Mouse (Mus musculus) hindbrain, embryonic 10.5 days (tissue): Measurements from ENCODE around the gene Sult6b2. TPM values are rescaled to one million over a fixed set of nuclear protein-coding genes. Genes with fewer than 3 reads are reported as not detected.

Source experiments
- DNase-seq: peaks from one replicate; pipeline ENCODE4 v3.0.0-alpha.2; 2017; ENCODE audit warnings: low spot score
- H3K27ac ChIP-seq: fragments of 300-500 bp; sonication (generic); 2 replicates; pipeline ENCODE4 v1.5.1; 2016; ENCODE audit warnings: mild to moderate bottlenecking, moderate library complexity
- H3K27me3 ChIP-seq: fragments of 300-500 bp; sonication (generic); 2 replicates; pipeline ENCODE4 v1.6.1; 2016; ENCODE audit warnings: mild to moderate bottlenecking; ENCODE audit not compliant: poor library complexity, insufficient read depth, severe bottlenecking
- H3K36me3 ChIP-seq: fragments of 300-500 bp; sonication (generic); 2 replicates; pipeline ENCODE4 v1.6.1; 2016; ENCODE audit warnings: mild to moderate bottlenecking, moderate library complexity
- H3K4me1 ChIP-seq: fragments of 300-500 bp; sonication (generic); replicated peaks from 2 replicates; pipeline ENCODE4 v1.6.1; 2016; ENCODE audit warnings: mild to moderate bottlenecking
- H3K4me3 ChIP-seq: fragments of 300-500 bp; sonication (generic); 2 replicates; pipeline ENCODE4 v1.5.1; 2016; ENCODE audit warnings: mild to moderate bottlenecking, moderate library complexity
- H3K9me3 ChIP-seq: fragments of 300-500 bp; sonication (generic); 2 replicates; pipeline ENCODE4 v1.6.1; 2016; ENCODE audit warnings: mild to moderate bottlenecking, moderate library complexity
- WGBS: fragments of 180-500 bp; shearing (Covaris S2); methylation state at CpG from one replicate; pipeline ENCODE4 v1.1.7; 2016; 5-methylcytosine and 5-hydroxymethylcytosine counted together
- polyA plus RNA-seq: library from polyadenylated mRNA; unstranded; fragments of >200 nt; fragmentation: Nextera tagmentation; extraction: Ambion mirVana; gene quantifications from 2 replicates; pipeline ENCODE4 v1.2.1, GENCODE M21; 2016

The Sult6b2 gene
- polyA plus RNA-seq, 1 experiment from 2014 or later = 0.07 TPM

DNA sequence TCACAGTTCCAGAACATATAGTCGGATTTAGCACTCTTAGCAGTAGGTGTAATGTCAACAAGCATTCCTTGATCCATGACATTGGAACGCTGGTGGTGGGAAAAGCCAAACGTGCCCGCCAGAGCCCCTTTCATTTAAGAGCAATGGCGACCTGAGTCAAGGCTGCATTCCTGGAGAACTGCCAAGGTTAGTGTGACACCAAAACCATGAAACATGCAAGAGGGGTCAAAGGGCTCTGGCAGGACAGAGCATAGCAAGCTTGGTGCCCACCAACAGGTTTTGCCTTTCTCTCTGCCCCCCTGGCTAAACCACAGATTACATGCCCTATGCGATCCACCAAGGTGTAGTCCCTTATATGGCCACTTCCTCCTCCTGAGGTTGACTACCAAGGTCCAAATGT lies 65.7 kb downstream of the Sult6b2 start:
- H3K27ac ChIP-seq = no peak overlapping the region
- H3K36me3 ChIP-seq = no peaks in the 10 kb centered on the region
- no peak for DNase-seq
- no peak overlapping the region for H3K4me3 ChIP-seq
- no peaks in the 10 kb centered on the region for H3K4me1 ChIP-seq
- no peaks in the 10 kb centered on the region for H3K9me3 ChIP-seq
- H3K27me3 ChIP-seq = no peaks in the 10 kb centered on the region
- WGBS = 88% methylated on average over 6 of the region's 6 CpGs

DNA sequence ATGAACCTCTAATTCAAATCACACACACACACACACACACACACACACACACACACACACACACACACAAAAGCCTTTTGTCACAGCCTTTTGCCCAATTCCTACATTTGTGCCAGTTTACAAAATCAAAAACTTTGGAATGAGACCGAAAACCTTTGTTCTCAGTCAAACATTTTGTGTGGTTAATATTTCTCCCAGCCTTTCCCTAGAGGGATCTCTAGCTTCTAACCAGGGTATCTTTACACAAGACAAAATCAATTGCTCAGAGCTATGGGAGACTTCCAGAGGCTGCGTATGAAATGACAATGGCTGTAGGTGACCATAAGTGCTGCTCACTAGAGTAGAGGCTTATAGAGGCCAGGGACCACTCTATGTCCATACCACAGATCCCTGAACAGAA lies 66.1 kb downstream of the Sult6b2 start:
- Histone ChIP-seq H3K36me3 (no peaks in the 10 kb centered on the region), H3K27ac (no peak overlapping the region), H3K27me3 (no peaks in the 10 kb centered on the region), H3K9me3 (no peaks in the 10 kb centered on the region), H3K4me1 (no peaks in the 10 kb centered on the region), H3K4me3 (no peak overlapping the region)
- WGBS = 96% methylated on average over 2 of the region's 2 CpGs
- DNase-seq = no peak

DNA sequence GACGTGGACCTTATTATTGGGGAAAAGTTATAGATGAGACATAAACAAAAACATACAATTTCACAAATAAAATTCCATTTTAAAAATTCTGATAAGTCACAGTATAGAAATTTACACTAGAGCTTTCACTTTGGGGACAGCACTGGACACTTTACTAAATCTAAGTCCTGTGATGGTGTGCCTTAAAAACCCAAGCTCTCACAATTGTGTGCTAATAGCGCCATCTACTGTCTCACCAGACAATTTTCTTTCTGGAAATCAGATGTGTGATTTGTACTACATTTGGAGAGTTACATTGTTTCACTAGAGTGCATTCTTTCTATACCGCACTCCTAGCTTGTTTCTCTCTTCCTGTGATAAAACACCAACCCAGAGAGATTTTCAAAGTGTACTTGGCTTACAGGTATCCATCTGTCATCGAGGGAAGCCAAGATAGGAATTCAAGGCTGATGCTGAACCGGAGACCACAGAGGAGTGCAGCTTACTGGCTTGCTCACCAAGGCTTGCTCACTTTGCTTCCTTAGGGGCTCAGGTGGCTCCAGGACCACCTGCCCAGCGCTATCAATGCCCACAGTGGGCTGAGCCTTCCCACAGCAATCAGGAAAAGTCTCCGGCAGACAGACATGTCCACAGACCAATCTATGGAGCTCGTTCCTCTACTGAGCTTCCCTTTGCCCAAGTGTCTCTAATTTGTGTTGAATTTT lies 68.8 kb downstream of the Sult6b2 start:
- no peaks in the 10 kb centered on the region for H3K27me3 ChIP-seq
- no peak overlapping the region for H3K27ac ChIP-seq
- DNase-seq = no peak
- H3K36me3 ChIP-seq = no peaks in the 10 kb centered on the region
- no peaks in the 10 kb centered on the region for H3K9me3 ChIP-seq
- H3K4me3 ChIP-seq = no peak overlapping the region
- 53% methylated on average over 8 of the region's 8 CpGs for WGBS
- no peaks in the 10 kb centered on the region for H3K4me1 ChIP-seq

Other genes starting within 250 kb of the Sult6b2 start
- gene Kcnj8, start 232.9 kb downstream of the Sult6b2 start, polyA plus RNA-seq = 0.70 and 2.4 TPM in 2 replicates
- 1.2 and 1.5 TPM in 2 replicates for gene Abcc9, start 102.2 kb downstream of the Sult6b2 start, polyA plus RNA-seq
- 78.5 and 97.0 TPM in 2 replicates for gene Cmas, start 47.8 kb downstream of the Sult6b2 start, polyA plus RNA-seq
- gene St8sia1, start 159.9 kb upstream of the Sult6b2 start, polyA plus RNA-seq = 3.6 and 5.4 TPM in 2 replicates